Mouse (Mus musculus) brain, embryonic 14.5 days (tissue): ENCODE results near the gene Map3k3. TPM values are rescaled to one million over a fixed set of nuclear protein-coding genes. Genes with fewer than 3 reads are reported as not detected.
"Not testable (repeated sequence)": the region's sequence is repeated elsewhere in the genome, so short reads cannot be mapped to it uniquely, and the experiment has no call there.

Experiments used
- DNase-seq: peaks from one replicate; pipeline ENCODE4 v3.0.0-alpha.2; 2011; ENCODE audit warnings: low read depth
- CTCF ChIP-seq: fragments of 200-500 bp; IDR thresholded peaks from 2 replicates; pipeline ENCODE4 v1.5.1; 2012; ENCODE audit warnings: inconsistent platforms, mild to moderate bottlenecking, moderate library complexity, borderline replicate concordance; ENCODE audit not compliant: insufficient read depth, insufficient read length; ENCODE audit errors: extremely low read depth
- POLR2A ChIP-seq: fragments of 200-500 bp; IDR thresholded peaks from 2 replicates; pipeline ENCODE4 v1.6.1; 2012; ENCODE audit warnings: mild to moderate bottlenecking, inconsistent platforms, borderline replicate concordance; ENCODE audit not compliant: poor library complexity, insufficient read depth, insufficient read length, severe bottlenecking; ENCODE audit errors: extremely low read depth
- polyA plus RNA-seq: library from polyadenylated mRNA; depleted of rRNA; stranded (reverse); fragments of >200 nt; gene quantifications from 2 replicates; pipeline ENCODE4 v1.2.3, GENCODE M21; 2012

Gene Map3k3
- polyA plus RNA-seq, 1 experiment: 33.5 TPM

DNA sequence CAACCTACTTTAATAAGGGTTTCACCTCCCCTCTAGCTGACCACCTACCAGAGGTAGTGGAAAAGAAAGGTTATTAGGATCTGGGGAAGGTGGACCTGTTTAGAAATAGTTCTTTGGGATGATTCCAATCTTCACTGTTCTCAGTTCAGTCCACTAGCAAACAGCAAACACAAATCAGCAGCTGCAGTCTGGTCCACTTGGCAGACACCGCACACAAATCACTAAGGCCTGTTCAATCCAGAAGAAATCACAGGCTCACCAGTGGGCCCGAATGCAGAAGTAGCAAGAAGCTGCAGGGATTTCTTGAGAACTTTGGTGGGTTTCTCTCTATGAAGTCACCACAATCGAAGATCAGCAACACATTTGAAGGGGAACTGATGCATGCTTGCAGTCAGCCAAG lies 18.5 kb downstream of the Map3k3 start:
- TF ChIP-seq POLR2A (no peak), CTCF (no peak)
- DNase-seq: no peak

DNA sequence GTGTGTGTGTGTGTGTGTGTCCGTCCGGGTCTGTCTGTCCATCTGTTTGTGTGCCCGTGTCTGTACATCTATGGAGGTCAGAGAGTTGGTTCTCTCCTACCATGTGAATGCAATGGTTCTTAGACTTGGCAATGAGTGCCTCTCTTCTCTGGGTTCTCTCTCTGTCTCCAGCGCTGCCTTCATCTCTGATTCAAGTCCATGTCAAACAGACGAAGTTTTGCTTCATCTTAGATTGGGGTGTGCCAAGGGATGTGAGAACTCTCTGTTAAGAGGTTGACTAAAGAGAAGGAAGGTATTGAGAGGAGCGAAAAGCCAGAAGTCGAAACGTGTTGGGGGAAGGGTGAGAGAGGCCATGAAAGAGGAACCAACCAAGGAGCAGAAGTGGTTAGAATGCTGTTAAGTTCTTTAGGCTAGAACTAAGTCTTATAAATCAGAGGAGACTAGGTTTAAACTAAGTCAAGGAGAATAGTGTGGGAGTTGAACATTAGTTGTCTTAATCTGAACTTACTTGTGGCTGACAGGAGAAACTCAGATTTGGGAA lies 21.7 kb downstream of the Map3k3 start:
- no peak for TF ChIP-seq CTCF
- TF ChIP-seq POLR2A: no peak
- DNase-seq: no peak

DNA sequence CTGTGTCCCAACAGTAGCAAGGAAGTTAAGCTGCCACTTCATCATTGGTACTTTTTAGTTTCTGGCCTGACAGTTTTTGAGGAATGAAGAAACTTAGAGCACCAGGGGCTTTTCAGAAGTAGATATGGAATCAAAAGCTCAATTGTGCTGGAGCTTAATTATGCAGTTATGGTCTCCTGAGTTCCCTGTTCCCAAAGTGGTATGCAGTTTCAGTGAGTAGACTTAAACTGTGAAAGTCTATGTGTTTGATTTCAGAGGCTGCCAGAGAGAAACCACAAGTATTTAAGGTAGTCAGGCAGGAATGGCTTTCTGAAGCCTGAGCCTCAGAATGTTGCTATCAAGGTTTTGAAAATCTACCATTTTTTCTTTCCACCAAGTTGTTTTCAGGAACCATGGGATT lies 27.3 kb downstream of the Map3k3 start:
- no peak for TF ChIP-seq POLR2A
- no peak for TF ChIP-seq CTCF
- DNase-seq: no peak

DNA sequence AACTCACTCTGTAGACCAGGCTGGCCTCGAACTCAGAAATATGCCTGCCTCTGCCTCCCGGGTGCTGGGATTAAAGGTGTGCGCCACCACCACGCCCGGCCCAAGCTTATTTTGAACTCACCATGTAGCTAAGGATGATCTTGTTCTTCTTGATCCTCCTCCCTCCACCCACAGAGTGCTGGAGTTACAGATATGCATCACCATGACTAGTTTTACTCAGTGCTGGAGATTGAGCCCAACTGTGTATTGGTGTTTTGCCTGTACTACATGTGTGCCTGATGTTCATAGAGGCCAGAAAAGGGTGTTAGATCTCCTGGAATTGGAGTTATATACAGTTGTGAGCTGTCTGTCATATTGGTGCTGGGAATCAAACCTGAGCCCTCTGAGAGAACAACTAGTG lies 37.8 kb downstream of the Map3k3 start:
- DNase-seq: no peak

DNA sequence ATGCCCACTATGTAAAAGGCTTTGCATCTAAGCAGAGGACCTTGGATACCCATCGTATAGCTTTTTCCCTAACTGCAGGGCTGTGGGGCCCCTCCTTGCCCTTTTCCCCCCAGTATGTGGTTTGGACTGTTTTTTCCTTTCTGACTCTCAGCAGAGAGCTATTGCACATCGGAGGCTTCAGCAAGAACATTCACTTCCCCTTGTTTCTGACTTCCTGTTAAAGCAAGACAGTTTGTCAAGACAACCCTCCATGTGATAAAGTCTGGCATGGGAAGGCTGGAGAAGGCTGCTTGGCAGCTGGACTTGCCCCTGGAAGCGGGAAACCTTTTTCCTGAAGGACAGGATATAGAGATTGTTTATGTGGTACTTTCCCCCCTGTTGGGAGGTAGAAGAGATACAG lies 38.3 kb downstream of the Map3k3 start:
- DNase-seq: no peak
- no peak for TF ChIP-seq POLR2A

More for the DNA sequence above, 37.8 kb downstream of the Map3k3 start:
- TF ChIP-seq CTCF (no peak), POLR2A (no peak)

DNA sequence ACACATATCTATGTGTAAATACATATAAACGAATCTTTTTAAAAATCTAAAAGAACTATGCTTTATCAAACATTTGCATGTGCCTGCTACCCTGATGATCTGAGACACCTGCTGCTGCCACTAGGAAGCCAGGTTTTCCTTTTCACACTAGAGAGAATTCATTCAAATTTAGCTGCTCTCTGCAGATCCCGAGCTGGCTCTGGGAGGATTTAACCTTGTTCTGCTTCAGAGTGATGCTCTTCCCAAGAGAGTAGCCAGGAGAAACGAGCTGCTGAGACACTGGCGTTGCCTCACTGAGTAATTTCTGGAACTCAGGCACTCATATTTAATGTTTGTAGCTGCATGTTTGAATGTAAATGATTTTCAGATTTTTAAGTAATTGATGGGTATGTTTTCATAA lies 40.4 kb downstream of the Map3k3 start:
- DNase-seq: no peak

DNA sequence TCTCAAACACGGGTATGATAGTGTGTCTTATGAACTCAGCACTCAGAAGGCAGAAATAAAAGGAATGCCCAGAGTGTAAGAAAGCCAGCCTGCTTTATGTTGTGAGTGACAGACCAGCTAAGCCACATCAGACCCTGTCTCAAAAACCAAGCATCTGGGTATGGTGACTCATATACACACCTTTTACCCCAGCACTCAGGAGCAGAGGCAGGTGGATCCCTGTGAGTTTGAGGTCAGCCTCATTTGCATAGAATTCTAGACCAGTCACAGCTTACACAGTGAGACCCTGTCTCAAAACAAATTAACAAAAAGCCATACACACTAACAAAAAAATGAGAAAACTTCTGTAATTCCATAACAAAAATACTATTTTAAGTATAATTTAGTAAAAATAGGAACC lies 41.4 kb downstream of the Map3k3 start:
- TF ChIP-seq POLR2A (no peak), CTCF (no peak)
- DNase-seq: no peak

More for the DNA sequence above, 40.4 kb downstream of the Map3k3 start:
- no peak for TF ChIP-seq CTCF
- no peak for TF ChIP-seq POLR2A

DNA sequence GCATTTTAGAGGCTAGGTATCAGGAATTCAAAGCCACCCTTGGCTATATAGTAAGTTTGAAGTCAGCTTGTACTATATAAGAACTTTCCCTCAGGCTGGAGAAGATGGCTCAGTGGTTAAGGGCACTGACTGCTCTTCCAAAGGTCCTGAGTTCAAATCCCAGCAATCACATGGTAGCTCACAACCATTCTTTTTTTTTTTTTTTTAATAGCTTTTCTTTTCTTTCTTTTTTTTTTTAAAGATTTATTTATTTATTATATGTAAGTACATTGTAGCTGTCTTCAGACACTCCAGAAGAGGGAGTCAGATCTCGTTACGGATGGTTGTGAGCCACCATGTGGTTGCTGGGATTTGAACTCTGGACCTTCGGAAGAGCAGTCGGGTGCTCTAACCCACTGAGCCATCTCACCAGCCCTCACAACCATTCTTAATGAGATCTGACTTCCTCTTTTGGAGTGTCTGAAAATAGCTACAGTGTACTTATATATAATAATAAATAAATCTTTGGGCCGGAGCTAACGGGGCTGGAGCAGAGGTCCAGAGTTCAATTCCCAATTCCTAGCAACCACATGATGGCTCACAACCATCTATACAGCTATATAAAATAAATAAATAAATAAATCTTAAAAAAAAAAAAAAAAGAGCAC lies 42.4 kb downstream of the Map3k3 start:
- not testable (repeated sequence) for DNase-seq

DNA sequence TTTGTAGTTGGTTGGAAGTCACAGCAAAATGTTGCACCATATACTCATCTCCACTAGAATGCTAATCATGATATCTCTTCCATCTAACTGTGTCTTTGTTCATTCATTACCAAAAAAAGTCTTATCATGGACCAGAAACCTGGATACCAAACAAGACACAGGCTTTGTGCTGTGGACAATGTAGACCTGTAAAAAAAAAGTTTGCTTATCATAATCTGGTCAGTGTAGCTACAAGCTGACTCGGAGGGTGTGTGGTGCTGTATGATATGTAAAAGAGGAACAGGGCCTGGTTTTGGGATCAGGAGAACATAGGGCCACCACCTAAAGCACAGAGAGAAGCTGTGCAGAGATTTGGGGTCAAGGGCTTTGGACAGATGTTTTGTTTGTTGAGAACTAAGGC lies 45.1 kb downstream of the Map3k3 start:
- no peak for DNase-seq
- TF ChIP-seq POLR2A (no peak), CTCF (no peak)

DNA sequence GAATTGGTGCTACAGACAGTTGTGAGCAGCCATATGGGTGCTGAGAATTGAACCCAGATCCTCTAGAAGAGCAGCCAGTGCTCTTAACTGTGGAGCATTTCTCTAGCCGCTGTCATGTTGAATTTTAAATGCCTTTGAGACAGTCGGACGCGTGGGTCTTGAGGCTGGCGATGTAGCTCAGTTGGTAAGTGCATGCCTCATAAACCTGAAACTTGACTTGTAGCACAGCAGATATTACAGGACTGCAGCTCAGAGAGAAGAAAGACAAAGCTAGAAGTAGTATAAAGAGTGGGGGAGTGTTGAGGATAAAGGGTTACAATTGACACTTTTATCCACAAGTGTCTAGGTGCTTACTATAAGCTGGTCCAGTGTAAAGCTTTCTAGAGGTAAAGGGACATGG lies 48.1 kb downstream of the Map3k3 start:
- no peak for DNase-seq
- TF ChIP-seq CTCF (no peak), POLR2A (no peak)

DNA sequence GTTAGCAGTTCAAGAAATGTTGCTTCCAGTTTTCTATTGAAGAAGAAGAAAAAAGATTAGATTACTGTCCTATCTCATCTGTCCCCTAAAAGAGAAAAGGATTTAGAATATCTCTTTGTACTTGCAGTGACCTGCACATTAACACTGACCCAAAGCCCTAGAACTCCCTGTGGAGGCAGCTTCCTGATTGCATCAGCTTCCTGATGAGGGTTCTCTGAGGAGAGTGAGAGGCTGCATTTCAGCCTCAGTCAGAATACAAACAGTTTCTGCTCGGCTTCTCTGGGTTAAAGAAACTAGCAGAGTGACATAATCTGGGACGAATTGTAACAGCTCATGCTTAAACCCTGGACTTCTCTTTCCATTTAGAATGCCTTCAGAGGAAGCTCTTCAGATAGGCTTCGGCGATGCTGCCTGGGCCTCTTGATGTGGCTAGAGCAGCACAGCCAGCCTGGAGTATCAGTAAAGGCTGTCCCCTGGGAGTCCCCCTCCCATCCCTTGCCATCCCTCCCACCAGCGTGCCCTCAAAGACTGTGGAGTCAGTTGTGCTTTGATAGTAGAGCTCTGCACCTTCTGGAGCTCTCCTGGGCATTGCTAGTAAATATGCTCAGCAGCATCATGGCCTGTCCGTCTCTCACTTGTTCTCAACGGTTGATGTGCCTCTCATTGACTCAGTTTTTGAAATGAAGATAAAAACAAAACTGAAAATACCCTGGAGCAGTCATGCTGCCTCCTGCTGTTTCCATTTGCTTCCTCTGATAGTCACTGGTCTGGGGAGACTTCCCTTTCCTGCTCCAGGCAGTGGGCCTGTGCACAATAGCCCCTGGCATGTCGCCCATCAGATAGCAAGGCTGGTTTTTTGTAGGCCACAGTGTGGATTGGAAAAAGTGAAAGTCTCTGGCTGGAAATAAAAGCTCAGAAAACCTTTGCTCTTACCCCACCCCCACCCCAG lies 50.4 kb downstream of the Map3k3 start:
- peak; percentile 68 for DNase-seq

DNA sequence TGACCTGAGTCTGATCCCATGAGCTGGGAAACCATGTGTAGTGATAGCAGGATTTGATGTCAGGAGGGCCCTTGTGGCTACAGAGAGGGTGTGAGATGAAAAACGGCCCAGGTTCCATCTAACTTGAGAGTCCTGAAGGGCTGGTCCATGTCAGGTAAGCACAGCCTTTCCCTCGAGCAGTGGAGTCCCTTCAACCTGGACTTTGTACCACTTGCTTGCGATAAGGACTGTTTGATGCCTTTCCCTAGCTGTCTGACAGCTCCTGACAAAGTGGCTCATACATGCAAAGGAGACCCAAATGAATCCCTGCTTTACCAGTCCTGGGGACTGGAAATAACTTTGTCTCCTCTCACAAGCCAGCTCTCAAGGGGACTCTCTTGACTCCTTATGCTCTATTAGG lies 66.8 kb downstream of the Map3k3 start:
- no peak for TF ChIP-seq POLR2A
- no peak for TF ChIP-seq CTCF
- no peak for DNase-seq

More for the DNA sequence above, 50.4 kb downstream of the Map3k3 start:
- TF ChIP-seq CTCF: no peak
- TF ChIP-seq POLR2A: no peak
